Mouse (Mus musculus) E14TG2a.4 (cell line): ENCODE measurements around the gene Ttc7b.

ENCODE experiments used
- CTCF ChIP-seq: conservative IDR thresholded peaks from 2 replicates; pipeline ENCODE4 v1.5.1; 2014; ENCODE audit warnings: low read length
- NANOG ChIP-seq: IDR thresholded peaks from 2 replicates; pipeline ENCODE4 v1.6.1; 2014; ENCODE audit warnings: borderline replicate concordance, low read length, mixed read lengths

- TF ChIP-seq CTCF (no peak), NANOG (no peak)
Observed at GRCm38 (mm10) chr12:100478151-100478550, 42.5 kb downstream of the Ttc7b start.
